Mouse (Mus musculus) C2C12 (cell line): ENCODE results near the gene Fkbp2. TPM values are rescaled to one million over a fixed set of nuclear protein-coding genes. Genes with fewer than 3 reads are reported as not detected.
"Not testable (repeated sequence)": the region's sequence is repeated elsewhere in the genome, so short reads cannot be mapped to it uniquely, and the experiment has no call there.

Source experiments
- H3K27me3 ChIP-seq: one replicate; pipeline ENCODE4 v1.6.1; 2011; ENCODE audit not compliant: control insufficient read depth, insufficient read depth, insufficient read length
- H3K36me3 ChIP-seq: one replicate; pipeline ENCODE4 v1.6.1; 2011; ENCODE audit not compliant: control insufficient read depth, insufficient read depth
- H3K4me3 ChIP-seq: one replicate; pipeline ENCODE4 v1.5.1; 2011; ENCODE audit warnings: mild to moderate bottlenecking, control low read depth; ENCODE audit not compliant: poor library complexity, insufficient read depth, severe bottlenecking
- H3K79me2 ChIP-seq: one replicate; pipeline ENCODE4 v1.6.1; 2011; ENCODE audit not compliant: control insufficient read depth, insufficient read depth
- H3K79me3 ChIP-seq: one replicate; pipeline ENCODE4 v1.6.1; 2011; ENCODE audit warnings: low read depth, control low read depth
- H3ac ChIP-seq: one replicate; pipeline ENCODE3; 2011; ENCODE audit warnings: low read depth; ENCODE audit not compliant: control insufficient read depth, insufficient read length
- CEBPB ChIP-seq: IDR thresholded peaks from one replicate; pipeline ENCODE4 v1.6.1; 2011; ENCODE audit warnings: low read depth, mild to moderate bottlenecking, control low read depth, moderate library complexity
- CTCF ChIP-seq: IDR thresholded peaks from one replicate; pipeline ENCODE4 v1.5.1; 2011; ENCODE audit not compliant: control insufficient read depth, insufficient read depth, insufficient read length
- FOSL1 ChIP-seq: IDR thresholded peaks from one replicate; pipeline ENCODE4 v1.8.0; 2011; ENCODE audit warnings: mild to moderate bottlenecking, low read length; ENCODE audit not compliant: poor library complexity, insufficient read depth, severe bottlenecking
- MAX ChIP-seq: IDR thresholded peaks from one replicate; pipeline ENCODE4 v1.6.1; 2011; ENCODE audit warnings: mild to moderate bottlenecking, control low read depth
- MYOD1 ChIP-seq: IDR thresholded peaks from one replicate; pipeline ENCODE4 v1.6.1; 2011; ENCODE audit warnings: low read depth; ENCODE audit not compliant: control insufficient read depth, insufficient read length
- MYOG ChIP-seq: IDR thresholded peaks from one replicate; pipeline ENCODE4 v1.6.1; 2011; ENCODE audit not compliant: control insufficient read depth, insufficient read length; ENCODE audit errors: extremely low read depth
- USF1 ChIP-seq: IDR thresholded peaks from one replicate; pipeline ENCODE4 v1.6.1; 2011; ENCODE audit warnings: low read depth, mild to moderate bottlenecking, control low read depth, moderate library complexity
- polyA plus RNA-seq: library from polyadenylated mRNA; unstranded; fragments of >200 nt; fragmentation: generic; extraction: Trizol; gene quantifications from one replicate; pipeline ENCODE4 v1.2.1, GENCODE M21; 2012; ENCODE audit warnings: missing spikeins

The Fkbp2 gene
- polyA plus RNA-seq, 1 experiment: 148 TPM

GRCm38 (mm10) chr19:6992011-6992858 is 11.9 kb upstream of the Fkbp2 start, which contains the start of gene Dnajc4:
Gene Dnajc4 (minus strand): TSS chr19:6992572.
- Histone ChIP-seq H3K4me3 (peak within 1 kb of the TSS; percentile 42), H3ac (peak within 1 kb of the TSS; percentile 75), H3K36me3 (no peaks in the 10 kb centered on the region), H3K79me3 (no peaks in the 10 kb centered on the region), H3K79me2 (no peaks in the 10 kb centered on the region), H3K27me3 (no peaks in the 10 kb centered on the region)
- TF ChIP-seq MYOD1 (no peak), FOSL1 (no peak), MYOG (no peak), USF1 (no peak), CTCF (no peak), CEBPB (no peak)

GRCm38 (mm10) chr19:6991166-6991565 is 10.9 kb upstream of the Fkbp2 start:
- H3K27me3 ChIP-seq, H3ac ChIP-seq, H3K79me3 ChIP-seq, H3K36me3 ChIP-seq, H3K79me2 ChIP-seq, H3K4me3 ChIP-seq: not testable (repeated sequence)

- TF ChIP-seq USF1 (no peak), MAX (no peak), CEBPB (no peak), CTCF (no peak)
- peaks cover 10% of the 10 kb centered on the region for H3K79me2 ChIP-seq
- no peaks in the 10 kb centered on the region for H3K36me3 ChIP-seq
- no peak overlapping the region for H3ac ChIP-seq
- peaks cover 3% of the 10 kb centered on the region for H3K79me3 ChIP-seq
- no peaks in the 10 kb centered on the region for H3K27me3 ChIP-seq
- H3K4me3 ChIP-seq: no peak overlapping the region
Measured at GRCm38 (mm10) chr19:6990712-6991111, 10.4 kb upstream of the Fkbp2 start.

- peaks cover 3% of the 10 kb centered on the region for H3K79me3 ChIP-seq
- peaks cover 12% of the 10 kb centered on the region for H3K79me2 ChIP-seq
- H3ac ChIP-seq: no peak overlapping the region
- no peaks in the 10 kb centered on the region for H3K27me3 ChIP-seq
- peaks cover under 1% of the 10 kb centered on the region for H3K36me3 ChIP-seq
- no peak overlapping the region for H3K4me3 ChIP-seq
- TF ChIP-seq USF1 (no peak), MYOD1 (no peak), MYOG (no peak), MAX (no peak), CTCF (no peak), FOSL1 (no peak), CEBPB (no peak)
Measured at GRCm38 (mm10) chr19:6989251-6989650, 8.9 kb upstream of the Fkbp2 start.

- Histone ChIP-seq H3K36me3 (peaks cover 14% of the 10 kb centered on the region), H3K4me3 (peak overlapping the region; percentile 50), H3K79me2 (peaks cover 12% of the 10 kb centered on the region), H3K27me3 (no peaks in the 10 kb centered on the region), H3K79me3 (peaks cover 3% of the 10 kb centered on the region), H3ac (peak overlapping the region; percentile 72)
- TF ChIP-seq FOSL1 (no peak), CEBPB (no peak)
Measured at GRCm38 (mm10) chr19:6987904-6988285, 7.6 kb upstream of the Fkbp2 start.

GRCm38 (mm10) chr19:6987061-6987903 is 7.0 kb upstream of the Fkbp2 start, which contains the start of gene Vegfb:
Gene Vegfb (minus strand): TSS chr19:6987651.
- Histone ChIP-seq H3ac (peak within 1 kb of the TSS; percentile 72), H3K79me3 (peaks cover 3% of the 10 kb centered on the region), H3K27me3 (no peaks in the 10 kb centered on the region), H3K36me3 (peaks cover 18% of the 10 kb centered on the region), H3K79me2 (peaks cover 12% of the 10 kb centered on the region), H3K4me3 (peak within 1 kb of the TSS; percentile 50)
- TF ChIP-seq MYOG (no peak), USF1 (no peak), CTCF (no peak), MAX (no peak), MYOD1 (no peak)
